Mouse (Mus musculus) liver, adult (tissue): Measurements from ENCODE around the gene Plcd1.

Experiments
- GATA4 ChIP-seq: IDR thresholded peaks from 2 replicates; pipeline ENCODE4 v1.6.1; 2014; ENCODE audit warnings: mild to moderate bottlenecking, low read length; ENCODE audit not compliant: insufficient replicate concordance

Gene Plcd1

DNA sequence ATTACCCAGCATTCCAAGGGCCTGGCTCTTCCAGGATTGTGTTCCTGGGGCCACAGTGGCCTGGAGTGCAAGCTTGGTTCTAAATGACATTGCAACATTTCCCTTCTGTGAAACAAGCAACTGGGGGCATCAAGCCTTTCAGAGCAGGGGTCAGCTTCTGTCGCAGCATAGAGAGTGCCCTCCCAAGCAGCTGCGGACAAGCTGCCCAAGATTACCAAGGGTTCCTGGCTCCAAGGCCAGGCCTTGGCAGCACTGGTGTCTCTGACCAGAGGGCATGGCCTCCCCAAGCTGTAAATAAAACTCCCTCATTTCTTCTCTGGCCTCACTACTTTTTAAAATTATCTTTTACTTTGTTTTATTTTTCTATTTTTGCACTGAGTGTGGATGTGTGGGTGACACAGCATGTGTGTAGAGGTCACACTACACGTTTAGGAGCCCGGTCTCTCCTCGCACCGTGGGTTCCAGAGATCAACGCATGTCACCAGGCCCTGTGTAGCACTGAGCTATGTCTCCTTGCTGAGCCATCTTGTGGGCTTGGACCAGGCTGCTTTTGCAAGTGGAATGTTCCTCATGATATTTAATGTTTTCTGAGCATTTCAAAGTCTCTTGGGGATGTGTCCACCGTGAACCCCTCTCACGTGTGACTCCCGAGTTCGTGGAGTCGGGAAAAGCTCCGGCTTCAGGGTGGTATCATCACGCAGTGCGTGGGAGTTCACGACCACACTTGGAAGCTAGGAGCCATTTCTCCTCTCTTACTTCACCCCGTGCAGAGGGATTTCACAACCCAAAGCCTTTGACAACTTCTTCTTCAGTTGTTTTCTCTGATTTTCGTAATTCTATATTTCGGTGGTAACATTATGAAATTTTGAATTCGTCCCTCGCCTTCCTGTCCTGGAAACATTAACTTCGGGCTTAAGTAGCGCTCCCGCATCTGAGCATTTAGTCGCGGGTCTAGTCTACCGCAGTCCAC, 64.8 kb downstream of the Plcd1 start:
- TF ChIP-seq GATA4, result no peak

DNA sequence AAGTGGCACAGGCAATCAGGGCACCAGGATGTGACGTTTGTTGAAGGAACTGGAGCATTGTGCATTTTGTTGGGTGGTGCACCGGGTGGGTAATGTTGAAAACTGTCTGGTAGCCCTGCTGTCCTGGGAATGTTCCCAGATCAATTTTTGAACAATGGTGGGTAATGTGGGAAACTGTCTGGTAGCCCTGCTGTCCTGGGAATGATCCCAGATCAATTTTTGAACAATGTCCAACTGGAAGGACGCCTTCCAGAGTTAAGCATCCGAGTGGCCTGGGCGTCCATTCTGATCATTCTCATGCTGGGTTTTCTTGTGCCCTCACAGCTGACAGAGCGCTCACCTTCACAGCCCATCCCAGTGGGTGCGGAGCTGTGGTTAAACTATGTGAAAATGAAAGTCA, 66.0 kb downstream of the Plcd1 start:
- TF ChIP-seq GATA4, result no peak

DNA sequence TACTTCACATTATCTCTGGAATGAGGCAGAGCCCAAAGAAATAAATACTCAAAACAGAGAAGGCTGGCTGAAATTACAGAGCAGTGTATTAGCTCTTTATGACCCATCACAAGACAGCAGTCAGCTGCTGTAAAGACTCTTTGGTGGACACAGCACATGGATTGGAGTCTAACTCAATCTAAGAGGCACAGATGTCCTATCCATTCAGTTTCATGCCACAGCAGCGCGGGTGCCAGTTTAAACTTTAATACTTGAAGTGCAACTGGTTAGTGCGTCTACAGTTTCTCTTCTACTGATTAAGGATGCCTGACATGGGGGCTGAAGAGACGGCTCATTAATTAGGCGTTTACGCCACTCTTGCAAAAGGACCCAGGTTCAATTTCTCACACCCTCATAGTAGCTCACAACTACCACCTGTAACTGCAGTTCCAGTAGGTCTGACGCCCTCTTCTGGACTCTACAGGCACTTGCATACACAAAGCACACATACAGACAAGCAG, 67.4 kb downstream of the Plcd1 start:
- TF ChIP-seq GATA4, result no peak

DNA sequence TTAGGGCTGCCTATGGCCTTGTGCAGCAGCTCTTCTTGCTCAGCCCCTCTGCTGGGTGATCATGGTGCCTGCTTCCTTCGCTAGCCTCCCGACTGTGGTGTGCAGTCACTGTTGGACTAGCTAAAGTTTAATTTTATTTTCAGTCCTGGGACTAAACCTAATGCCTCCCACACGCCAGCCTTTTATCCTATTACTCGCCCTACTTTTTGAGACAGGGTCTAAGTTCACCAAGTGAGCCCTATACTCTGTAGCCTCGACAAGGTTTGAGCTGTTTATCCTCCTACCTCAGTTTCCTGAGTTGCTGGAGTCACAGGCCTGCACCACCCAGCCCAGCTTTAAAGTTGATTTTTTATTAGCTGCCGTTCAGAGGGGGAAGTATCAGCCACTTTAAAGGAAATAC, 68.0 kb downstream of the Plcd1 start:
- no peak for TF ChIP-seq GATA4

DNA sequence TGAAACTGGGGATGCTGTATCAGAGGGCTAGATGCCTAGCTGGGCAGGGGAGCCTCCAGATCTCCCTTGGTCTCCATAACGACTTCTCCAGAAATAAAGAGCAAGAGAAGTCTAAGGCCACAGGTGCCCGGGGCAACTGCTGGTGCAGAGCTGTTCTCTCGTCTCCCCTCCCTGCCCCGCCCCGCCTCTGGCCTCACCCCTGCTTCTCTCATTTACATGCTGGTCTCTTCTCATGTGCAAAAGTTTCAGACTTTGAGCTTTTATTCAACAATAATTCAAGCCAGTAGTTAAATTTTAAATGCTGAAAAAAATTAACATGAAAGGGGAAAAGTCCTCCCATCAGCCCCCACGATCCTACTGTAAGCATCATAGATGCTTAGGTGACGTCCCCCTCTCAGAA, 71.6 kb downstream of the Plcd1 start:
- TF ChIP-seq GATA4, result no peak
